Mouse (Mus musculus): ENCODE measurements around the gene Map4k3.
"Not testable (repeated sequence)": the region's sequence is repeated elsewhere in the genome, so short reads cannot be mapped to it uniquely, and the experiment has no call there.

Gene Map4k3

DNA sequence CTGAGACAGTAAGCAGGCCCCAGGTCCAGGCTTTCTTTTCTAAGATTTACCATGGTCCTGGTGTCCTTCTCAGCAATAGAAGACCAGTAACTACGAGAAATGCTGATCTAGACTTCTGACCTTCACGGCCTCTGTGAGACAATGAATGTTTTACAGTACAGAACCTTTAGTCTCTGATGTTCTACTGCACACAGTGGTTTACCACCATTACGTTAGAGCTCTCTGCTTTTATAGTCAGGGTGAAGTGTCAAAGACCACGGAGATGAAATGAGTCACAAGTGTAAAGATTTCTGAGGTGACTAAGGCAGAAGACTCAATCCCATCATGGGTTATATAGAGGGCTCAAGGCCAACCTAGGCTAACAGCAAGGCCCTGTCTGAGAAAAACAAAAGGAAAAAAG is 95.9 kb downstream of the Map4k3 start:
- DNase-seq (ENCODE audit: low spot score) = no peak

DNA sequence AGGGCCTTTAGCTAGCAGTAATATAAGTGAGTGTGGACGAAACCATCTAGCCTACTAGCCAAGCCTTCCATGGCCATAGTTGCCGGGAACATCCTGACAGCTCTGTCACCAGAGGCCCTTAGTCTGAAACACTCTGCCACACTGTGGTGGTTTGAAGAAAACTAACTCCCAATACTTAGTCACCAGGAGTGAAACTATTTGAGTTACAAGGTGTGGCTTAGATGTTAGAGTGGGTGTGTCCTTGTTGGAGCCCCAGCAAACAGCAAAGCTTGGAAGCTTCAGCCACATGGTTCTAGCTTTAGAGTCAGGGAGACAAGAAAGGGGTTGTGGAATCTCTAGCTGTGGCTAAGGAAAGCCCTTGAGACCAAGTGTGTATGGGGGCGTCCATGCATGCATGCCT is 97.3 kb downstream of the Map4k3 start:
- DNase-seq (ENCODE audit: low spot score) = no peak

DNA sequence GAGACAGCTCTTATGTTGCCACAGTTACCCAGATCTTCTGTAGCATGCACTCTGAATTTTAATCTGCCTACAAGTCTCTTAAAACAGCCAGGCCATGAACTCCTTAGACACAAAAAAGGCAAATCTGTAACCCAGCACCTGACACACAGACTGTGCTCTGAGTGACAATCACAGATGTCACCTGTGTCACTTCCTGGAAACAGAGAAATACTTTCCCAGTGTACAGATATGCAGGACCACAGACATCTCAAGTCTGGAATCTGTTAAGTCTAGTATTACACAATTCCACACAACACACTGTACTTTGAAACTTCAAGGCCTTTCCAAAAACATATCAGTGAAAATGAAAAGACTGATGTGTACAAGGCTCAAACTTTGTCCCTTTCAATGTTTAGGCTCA is 103.3 kb downstream of the Map4k3 start:
- DNase-seq (ENCODE audit: low spot score) = no peak

DNA sequence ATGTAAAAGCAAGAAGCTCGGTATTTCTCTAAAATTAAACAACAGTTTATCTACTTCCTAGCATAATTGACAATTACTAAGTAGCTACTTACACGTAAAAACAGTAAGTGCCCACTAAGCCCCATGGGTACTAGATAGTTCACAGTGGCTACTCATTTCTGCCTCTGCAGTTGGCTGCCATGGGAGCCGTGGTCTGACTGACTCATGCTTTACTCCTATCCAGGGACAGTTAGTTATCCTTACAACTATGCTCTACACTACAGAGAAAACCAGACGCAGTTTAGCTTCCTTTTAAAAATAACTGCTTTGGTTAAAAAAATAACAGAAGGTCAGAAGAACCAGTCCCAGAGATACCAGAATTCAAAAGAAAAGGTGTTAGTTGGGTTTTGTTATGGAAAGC is 106.6 kb downstream of the Map4k3 start:
- no peak for DNase-seq (ENCODE audit: low spot score)

DNA sequence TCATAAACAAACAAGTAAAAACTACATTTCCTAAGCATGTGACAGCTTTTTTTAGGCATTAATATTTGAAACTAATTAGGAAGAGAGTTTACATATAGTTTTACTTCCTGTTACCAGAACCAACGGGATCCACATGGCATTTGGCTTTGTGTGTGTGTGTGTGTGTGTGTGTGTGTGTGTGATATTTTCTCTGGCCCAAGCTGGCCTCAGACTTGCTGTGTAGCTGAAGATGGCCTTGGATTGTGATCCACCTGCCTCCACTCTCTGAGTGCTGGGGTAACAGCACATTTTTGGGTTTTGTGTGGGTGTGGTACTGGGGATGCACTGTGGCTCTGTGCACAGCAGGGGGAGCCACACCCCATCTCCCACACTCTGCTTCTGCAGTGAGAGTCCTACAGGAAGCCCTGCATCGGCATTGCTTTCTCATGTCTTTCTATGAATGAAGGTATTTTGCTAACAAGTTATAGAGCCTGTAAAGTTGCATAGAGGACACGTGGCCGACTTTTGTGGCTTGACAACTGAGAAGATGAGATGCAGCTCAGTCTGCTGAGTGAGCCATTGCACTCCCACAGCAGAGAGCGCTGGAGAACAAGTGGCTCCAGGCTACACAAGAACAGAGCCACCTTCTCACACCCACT is 107.4 kb downstream of the Map4k3 start:
- DNase-seq (ENCODE audit: low spot score) = peak; percentile 70

DNA sequence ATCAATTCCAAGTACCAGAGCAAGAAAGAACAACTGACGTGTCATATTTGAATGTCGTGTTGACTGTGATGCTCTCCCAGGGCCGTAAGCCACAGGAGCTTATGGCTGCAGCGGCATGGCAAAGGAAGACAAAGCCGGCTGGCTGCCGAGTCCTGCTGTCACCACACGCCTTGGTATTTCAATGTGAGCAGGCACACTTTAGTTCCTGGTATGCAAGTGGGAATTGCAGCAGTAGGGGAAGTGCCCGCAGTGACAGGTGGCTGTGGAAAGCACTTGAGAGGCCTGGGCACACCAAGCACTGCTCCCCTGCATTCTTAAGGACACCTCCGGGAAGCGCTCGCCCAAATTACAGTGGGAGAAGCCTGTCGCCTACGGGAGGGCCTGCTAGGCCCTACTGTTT is 108.7 kb downstream of the Map4k3 start:
- DNase-seq (ENCODE audit: low spot score) = peak; percentile 46

DNA sequence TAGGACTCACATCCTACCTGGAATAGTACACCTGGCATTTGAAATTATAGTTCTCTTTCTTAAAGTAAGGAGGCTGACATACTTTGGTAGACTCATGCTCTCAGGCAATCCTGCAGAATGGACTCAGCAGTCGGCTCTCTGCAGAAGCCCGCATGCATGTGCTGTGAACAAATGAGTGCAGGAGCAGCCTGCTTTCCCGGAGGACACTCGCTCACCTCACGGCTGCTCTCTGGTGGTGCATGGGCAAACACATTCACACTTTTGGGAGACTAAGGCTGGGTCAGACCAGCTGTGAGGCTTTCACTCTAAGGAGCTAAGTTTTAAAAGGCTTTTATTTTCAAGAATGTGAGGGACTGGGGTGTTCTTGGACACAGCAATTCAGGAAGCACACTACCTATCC is 109.4 kb downstream of the Map4k3 start:
- DNase-seq (ENCODE audit: low spot score) = no peak

DNA sequence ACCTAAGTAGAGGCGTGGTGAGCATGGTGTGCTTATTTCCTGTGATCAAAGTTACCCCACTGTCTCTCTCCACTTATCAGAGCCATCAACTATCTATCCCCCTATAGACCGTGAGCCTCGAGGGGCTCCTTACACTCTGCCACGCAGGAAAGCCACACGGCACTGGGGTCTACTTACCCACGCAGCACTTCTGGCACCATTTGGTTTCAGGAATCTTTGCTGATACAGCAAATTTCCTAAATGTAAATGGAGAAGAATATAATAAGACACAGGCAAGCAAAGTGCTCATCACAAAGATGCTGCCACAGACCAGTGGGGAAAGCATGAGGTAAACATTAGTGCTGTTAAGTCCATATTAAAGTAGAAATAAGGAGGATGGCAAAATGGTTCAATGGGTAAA is 124.5 kb downstream of the Map4k3 start:
- DNase-seq (ENCODE audit: low spot score) = no peak

DNA sequence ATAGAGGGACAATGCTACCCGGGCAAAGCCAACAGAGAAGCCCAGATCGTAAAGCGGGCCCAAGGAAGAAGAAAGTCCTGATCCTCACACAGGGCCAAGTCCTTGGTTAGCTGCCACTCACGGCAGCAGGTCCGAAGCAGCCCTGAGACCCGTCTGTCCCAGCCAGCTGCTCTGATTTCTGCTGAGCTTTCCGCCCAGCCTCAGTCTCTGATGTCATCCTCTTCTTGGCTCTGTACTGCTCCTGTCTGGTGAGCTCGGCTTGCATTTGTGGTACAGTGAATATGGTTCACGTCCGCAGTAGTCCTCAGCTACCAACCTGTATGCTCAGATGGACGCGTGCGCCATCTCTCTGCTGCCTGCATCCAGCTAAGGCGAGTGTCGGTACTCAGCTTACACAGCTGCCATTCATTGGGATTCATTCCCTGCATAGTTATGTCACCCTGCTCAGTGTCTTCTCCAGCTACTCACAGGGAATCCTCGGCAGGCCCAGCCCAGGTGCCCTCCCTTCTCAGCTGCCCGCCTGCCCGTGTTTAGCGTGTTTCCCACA is 125.1 kb downstream of the Map4k3 start:
- no peak for DNase-seq (ENCODE audit: low spot score)

DNA sequence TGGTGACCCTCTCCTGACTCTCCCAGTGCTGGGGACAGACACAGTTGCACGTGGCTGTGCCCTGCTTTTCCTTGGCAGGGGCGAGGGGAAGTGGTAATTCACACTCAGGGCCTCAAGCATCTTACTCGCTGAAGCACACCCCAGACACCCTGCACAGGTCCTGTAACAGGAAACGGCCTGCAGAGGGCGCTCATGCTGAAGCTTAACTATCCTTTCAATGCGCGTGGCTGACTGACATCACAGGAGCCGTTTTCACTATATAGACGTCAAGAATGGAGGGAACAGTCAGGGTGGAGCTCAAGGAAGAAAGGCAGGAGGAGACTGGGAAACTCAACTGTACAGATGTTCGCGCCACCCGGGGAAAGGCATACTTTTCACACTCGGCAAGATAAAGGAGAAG is 126.9 kb downstream of the Map4k3 start:
- peak; percentile 60 for DNase-seq (ENCODE audit: low spot score)

DNA sequence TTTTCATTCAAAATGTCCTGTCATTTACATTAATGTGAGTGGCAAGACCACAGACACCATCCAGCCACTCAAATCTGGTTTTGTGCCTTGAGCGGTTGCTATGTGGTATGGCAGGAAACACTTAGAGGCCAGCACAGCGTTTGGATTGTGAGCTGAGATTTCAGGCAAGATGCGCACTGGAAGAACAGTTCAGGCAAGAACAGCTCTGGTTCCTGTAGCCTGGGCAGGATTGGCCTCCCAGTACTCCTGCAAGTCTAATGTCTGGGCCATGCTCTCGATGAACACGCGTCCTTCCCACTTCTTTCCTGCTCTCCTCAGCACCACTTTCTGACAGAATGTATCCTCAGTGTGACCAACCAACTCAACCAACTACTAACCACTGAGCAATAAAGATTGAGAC is 145.2 kb downstream of the Map4k3 start:
- DNase-seq (ENCODE audit: low spot score) = no peak

DNA sequence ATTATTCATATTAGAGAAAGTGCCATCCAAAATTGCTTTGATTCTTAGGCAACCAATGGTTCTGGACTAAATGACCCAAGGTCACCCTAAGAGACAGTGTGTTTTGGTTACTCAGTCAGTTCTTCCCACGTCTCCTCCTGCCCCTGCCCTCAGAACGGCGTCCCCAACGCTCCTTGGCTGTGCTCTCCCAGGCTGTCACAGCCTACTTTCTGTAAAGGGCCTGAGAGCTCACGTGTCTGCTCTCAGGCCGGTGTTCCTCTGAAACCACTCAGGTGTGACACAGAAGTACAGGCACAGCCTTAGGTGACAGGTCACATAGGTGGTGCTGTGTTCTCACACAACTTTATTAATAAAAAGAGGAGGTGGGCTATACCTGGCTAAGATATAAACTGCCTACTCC is 148.4 kb downstream of the Map4k3 start:
- DNase-seq (ENCODE audit: low spot score) = no peak

DNA sequence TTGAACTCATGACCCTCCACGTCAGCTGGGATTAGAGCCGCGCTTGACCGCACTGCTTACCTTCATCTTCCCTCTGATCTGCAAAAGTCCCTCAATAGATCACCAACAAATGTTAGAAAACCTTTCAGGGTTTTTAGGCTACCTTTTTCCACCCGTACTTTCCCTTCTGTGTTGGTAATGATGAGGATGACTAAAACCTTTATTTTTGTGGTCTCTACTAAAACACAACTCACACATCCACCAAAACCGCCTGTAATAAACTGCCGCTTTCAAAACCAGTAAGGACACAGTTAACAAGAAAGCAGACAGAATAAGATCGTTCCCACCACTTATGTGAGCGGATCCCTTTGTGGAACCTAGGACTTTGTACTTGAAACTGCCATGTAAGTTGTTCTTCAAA is 149.2 kb downstream of the Map4k3 start:
- no peak for DNase-seq (ENCODE audit: low spot score)

DNA sequence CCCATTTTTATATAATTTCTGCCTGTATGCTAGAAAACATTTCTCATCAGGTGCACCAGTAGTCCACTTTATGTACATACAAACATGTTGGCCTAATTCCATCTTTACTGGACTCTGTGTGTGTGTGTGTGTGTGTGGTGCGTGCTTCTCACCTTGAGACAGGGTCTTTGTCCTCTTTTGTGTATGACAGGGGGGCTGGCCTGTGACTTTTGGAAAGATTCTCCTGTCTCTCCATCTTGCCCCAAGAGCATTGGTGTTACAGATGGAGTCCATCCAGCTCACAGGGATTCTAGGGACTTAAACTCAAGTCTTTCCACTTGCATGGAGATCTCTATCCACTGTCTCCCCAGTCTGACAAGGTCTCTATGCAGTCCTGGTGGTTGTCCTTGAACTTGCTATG is 150.2 kb downstream of the Map4k3 start:
- DNase-seq (ENCODE audit: low spot score) = no peak

DNA sequence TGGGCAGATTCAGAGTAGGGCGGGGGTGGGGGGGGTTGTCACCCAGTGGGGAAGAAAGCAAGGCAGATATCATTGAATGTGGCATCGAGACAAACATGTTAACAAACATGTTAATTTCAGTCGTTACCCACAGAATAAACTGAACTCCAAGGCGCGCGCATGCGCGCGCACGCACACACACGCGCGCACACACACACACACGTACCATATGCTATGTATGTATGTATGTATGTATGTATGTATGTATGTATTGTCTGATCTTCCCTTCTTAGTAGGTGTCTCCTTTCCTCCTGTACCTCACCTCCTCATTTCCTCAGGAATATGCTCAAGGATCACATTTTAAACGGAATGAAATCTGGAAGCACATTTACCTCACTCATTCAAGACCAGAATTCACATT is 150.6 kb downstream of the Map4k3 start, which contains the start of gene Cdkl4:
Gene Cdkl4, minus strand, starts transcription at position 175 of the 400 bp plus-strand sequence.
- DNase-seq (ENCODE audit: low spot score) = no peak

DNA sequence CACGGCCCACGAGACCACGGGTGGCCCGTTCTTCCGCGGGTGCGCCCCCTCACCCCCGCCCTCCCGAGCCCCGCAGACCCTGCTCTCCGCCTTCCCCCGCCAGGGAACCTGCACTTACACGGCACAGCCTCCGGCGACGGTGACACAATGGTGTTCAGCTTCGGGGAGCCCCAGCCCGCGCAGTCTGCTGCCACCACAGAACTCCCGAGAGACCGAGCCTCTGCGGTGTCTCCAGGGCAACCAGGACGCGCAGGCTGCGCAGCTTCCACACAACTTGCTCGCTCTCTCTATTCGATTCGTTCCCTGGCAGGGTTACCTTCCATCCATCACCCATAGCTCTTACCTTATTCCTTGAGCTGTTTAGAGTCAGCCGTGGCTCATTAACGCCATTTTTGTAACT is 151.1 kb downstream of the Map4k3 start:
- peak; percentile 72 for DNase-seq (ENCODE audit: low spot score)

DNA sequence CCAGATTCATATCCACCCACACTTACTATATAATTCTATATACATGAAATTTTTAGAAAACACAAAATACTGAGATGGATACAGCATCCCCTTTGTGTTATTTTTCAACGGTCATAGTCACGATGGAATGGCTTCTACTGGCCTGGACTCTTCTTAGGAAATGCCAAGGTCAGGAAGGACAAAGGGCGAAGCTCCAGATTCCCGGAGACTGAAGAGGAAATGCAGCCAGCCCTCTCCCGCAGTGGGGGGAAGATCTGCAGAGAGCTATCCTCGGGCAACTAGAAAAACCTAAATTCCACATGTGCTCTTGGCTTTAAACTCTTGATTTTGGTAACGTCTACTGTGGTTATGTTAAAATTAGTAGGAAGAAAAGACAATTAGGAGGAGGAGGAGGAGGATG is 153.3 kb downstream of the Map4k3 start:
- no peak for DNase-seq (ENCODE audit: low spot score)

DNA sequence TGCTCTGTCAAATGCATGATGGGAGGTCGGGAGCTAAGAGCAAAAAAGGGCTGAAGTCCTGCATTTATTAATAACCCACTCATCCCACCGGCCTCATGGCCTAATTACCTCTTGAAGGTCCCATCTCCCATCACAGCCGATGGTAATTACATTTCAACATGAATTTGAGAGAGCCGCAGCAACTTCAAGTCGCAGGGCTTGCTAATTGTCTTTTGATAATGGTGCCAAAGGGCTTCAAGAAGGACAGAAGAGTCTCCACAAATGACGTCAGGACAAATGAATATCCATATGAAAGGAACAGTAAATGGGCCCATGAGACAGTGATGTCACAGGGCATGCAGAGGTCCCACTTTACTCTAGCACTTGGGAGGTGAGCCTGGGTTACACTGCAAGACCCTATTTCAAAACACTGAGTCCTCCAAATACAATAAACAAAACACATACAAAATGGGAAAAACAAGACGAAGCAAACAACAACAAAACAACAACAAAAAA is 153.8 kb downstream of the Map4k3 start:
- no peak for DNase-seq (ENCODE audit: low spot score)

DNA sequence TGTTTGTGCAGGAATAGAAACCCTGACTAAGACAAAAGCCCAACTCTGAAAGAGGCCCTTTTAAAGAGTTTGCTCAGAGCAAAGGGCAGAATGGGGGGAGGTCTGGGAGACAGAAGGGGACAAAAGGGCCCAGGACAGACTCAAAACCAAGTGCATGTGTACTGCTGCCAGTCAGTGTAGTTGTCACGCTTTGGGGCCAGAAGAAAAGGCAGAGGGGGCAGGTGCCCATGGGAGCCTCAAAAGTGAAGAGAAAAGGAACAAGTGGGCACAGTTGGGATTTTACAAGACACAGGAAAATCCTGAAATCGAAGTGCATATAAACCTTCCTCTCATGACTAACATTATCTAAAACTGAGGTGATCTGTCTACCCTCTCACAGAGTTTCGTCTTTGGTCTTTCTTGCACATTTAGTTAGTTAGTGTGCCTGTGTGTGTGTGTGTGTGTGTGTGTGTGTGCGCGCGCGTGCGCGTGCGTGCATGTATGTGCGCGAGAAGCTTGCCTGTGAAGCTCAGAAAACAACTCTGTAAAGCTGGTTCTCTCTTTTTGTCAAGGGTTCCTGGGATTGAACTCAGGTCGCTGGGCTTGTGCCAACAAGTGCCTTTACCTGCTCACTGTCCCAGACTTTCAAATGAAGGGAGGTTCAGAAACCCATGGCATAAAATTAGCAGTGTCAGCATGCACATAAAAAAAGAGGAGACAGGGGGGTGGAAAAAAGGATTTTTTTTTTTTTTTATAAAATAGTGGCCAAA is 155.9 kb downstream of the Map4k3 start:
- no peak for DNase-seq (ENCODE audit: low spot score)

DNA sequence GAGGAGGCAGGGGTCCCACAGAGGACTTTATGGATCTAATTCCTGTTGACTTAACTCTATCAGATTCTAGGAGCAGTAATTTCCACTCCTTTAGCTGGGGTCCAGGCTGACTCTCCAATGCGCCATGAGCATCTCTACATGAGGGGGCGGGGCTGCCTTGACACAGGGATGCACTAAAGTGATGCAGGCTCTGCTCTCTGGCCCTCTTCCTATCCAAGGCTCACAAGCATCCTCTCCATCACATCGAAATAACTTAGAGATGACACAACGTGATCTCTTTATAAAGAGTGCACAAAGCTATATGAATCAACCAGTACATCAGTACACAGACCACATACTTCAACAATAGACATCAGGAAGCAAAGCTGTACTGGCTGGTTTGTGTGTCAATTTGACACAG is 156.8 kb downstream of the Map4k3 start:
- no peak for DNase-seq (ENCODE audit: low spot score)

DNA sequence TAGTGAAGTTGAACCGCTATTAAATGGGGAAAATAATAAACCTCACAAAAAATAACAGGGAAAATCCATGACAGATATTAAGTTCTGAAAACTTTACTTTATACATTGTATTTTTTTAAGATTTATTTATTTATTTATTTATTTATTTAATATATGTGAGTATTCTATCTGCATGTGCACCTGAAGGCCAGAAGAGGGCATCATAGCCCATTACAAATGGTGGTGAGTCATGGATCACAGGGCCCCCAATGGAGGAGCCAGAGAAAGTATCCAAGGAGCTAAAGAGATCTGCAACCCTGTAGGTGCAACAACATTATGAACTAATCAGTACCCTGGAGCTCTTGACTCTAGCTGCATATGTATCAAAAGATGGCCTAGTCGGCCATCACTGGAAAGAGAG is 158.6 kb downstream of the Map4k3 start:
- DNase-seq (ENCODE audit: low spot score) = not testable (repeated sequence)

DNA sequence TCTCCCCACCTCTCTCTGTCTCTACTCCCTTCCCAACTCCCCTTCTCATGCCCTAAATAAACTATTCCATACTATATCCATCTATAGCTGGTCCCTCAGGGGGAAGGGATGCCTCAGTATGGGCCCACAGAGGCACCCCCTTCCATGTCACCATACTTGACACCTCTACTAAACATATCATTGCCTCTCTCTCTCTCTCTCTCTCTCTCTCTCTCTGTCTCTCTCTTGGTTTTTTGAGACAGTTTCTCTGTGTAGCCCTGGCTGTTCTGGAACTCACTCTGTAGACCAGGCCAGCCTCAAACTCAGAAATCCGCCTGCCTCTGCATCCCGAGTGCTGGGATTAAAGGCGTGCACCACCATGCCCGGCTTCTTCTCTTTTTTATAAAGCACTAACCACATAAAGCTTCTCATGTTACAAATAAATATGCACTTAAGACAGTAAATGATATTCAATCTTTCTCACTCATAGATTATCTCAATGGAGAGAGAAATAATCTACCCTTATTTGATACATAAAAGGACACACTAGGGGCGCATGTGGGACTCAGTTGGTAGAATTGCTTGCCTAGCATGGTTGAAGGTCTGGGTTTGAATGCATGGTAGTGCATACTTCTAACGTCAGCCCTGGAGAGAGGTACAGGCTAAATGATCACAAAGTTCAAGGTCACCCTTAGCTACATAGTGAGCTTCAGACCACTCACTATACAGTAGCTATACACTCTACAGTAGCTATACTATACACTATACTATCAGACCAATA is 159.3 kb downstream of the Map4k3 start:
- DNase-seq (ENCODE audit: low spot score) = no peak

DNA sequence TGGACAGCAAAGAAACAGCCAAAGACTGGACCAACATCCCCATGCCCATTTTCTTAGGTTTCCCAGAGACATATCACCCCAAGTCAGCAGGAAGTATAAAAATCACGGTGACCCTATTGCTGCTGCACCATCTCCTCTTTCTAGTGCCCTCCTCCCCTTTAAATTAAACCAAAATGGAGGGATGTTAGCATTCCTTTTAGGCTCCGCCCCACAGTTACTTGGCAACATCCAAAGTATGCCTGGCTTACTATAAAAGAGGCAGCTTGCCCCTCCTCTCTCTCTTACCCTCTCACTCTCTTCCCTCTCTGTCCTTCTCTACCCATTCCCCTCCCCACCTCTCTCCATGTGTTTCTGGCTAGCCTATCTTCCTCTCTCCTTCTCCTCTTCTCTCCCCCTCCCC is 159.8 kb downstream of the Map4k3 start:
- DNase-seq (ENCODE audit: low spot score) = no peak
